Mouse (Mus musculus) embryonic facial prominence, embryonic 11.5 days (tissue): Measurements from ENCODE around the gene Zfyve19. TPM values are rescaled to one million over a fixed set of nuclear protein-coding genes. Genes with fewer than 3 reads are reported as not detected.

Source experiments
- ATAC-seq: fragments of 200-750 bp; cut with Nextera tagmentation; replicated peaks from 2 replicates; pipeline ENCODE4 v1.8.0; 2017; ENCODE audit warnings: low read depth; ENCODE audit not compliant: insufficient number of reproducible peaks, low FRiP score, low TSS enrichment
- DNase-seq: peaks from one replicate; pipeline ENCODE4 v3.0.0-alpha.2; 2015; ENCODE audit warnings: low spot score
- H3K27ac ChIP-seq: fragments of 300-500 bp; sonication (generic); replicated peaks from 2 replicates; pipeline ENCODE4 v1.5.1; 2014; ENCODE audit warnings: mild to moderate bottlenecking, low read depth, low read length, control low read depth
- H3K27me3 ChIP-seq: fragments of 300-500 bp; sonication (generic); 2 replicates; pipeline ENCODE4 v1.6.1; 2014; ENCODE audit warnings: mild to moderate bottlenecking, low read length, moderate library complexity, mixed read lengths; ENCODE audit not compliant: control insufficient read depth, insufficient read depth
- H3K36me3 ChIP-seq: fragments of 300-500 bp; sonication (generic); replicated peaks from 2 replicates; pipeline ENCODE4 v1.6.1; 2014; ENCODE audit warnings: low read depth, mild to moderate bottlenecking, low read length, moderate library complexity, mixed read lengths; ENCODE audit not compliant: control insufficient read depth, insufficient read depth
- H3K4me1 ChIP-seq: fragments of 300-500 bp; sonication (generic); 2 replicates; pipeline ENCODE4 v1.6.1; 2014; ENCODE audit warnings: low read length, mixed read lengths; ENCODE audit not compliant: control insufficient read depth, insufficient read depth
- H3K4me2 ChIP-seq: fragments of 300-500 bp; sonication (generic); 2 replicates; pipeline ENCODE4 v1.6.1; 2014; ENCODE audit warnings: low read depth, mild to moderate bottlenecking, control low read depth, low read length, moderate library complexity
- H3K4me3 ChIP-seq: fragments of 300-500 bp; sonication (generic); 2 replicates; pipeline ENCODE4 v1.5.1; 2014; ENCODE audit warnings: low read depth, low read length, control low read depth
- H3K9ac ChIP-seq: fragments of 300-500 bp; sonication (generic); replicated peaks from 2 replicates; pipeline ENCODE4 v1.6.1; 2014; ENCODE audit warnings: mild to moderate bottlenecking, control low read depth, low read length
- H3K9me3 ChIP-seq: fragments of 300-500 bp; sonication (generic); replicated peaks from 2 replicates; pipeline ENCODE4 v1.6.1; 2016; ENCODE audit warnings: mild to moderate bottlenecking, low read length, inconsistent platforms, mixed read lengths; ENCODE audit not compliant: control insufficient read depth
- WGBS: fragments of 180-500 bp; shearing (Covaris S2); extraction: QIAGEN DNeasy Blood & Tissue Kit; methylation state at CpG from one replicate; pipeline ENCODE4 v1.1.7; 2014; 5-methylcytosine and 5-hydroxymethylcytosine counted together
- polyA plus RNA-seq: library from polyadenylated mRNA; unstranded; fragments of >200 nt; fragmentation: Nextera tagmentation; extraction: Ambion mirVana; gene quantifications from 2 replicates; pipeline ENCODE4 v1.2.1, GENCODE M21; 2014

Gene Zfyve19
- polyA plus RNA-seq, 1 experiment from 2014 or later = 44.3 TPM

- peak overlapping the region; percentile 40; the same call in 1 of the 2 replicates for H3K9ac ChIP-seq
- 0 out of 2 replicates have a peak, but pooled peaks cover 5% of the 10 kb centered on the region for H3K4me1 ChIP-seq
- peak overlapping the region; percentile 40 for H3K4me3 ChIP-seq
- 5% methylated on average over 25 of the region's 25 CpGs for WGBS
- H3K36me3 ChIP-seq = no peaks in the 10 kb centered on the region
- no peak overlapping the region for H3K27ac ChIP-seq
- ATAC-seq (no peak; the same call in 1 of the 2 replicates), DNase-seq (no peak)
- no peaks in the 10 kb centered on the region for H3K9me3 ChIP-seq
- H3K4me2 ChIP-seq = peak overlapping the region; percentile 71
- H3K27me3 ChIP-seq = peaks cover 35% of the 10 kb centered on the region
Observed at GRCm38 (mm10) chr2:119236682-119237209, 28.3 kb downstream of the Zfyve19 start.

- Histone ChIP-seq H3K36me3 (no peaks in the 10 kb centered on the region), H3K9ac (peak within 1 kb of the TSS; percentile 40), H3K27ac (no peak within 1 kb of the TSS), H3K4me1 (0 out of 2 replicates have a peak, but pooled peaks cover 5% of the 10 kb centered on the region), H3K9me3 (no peaks in the 10 kb centered on the region), H3K27me3 (peaks cover 35% of the 10 kb centered on the region), H3K4me2 (peak within 1 kb of the TSS; percentile 71), H3K4me3 (peak within 1 kb of the TSS; percentile 40)
- WGBS = 1% methylated on average over 65 of the region's 73 CpGs
- ATAC-seq = peak; percentile 45; the same call in 1 of the 2 replicates
- DNase-seq = peak; percentile 10
Observed at GRCm38 (mm10) chr2:119237210-119237870, 28.9 kb downstream of the Zfyve19 start, which contains the start of gene Spint1. Gene Spint1 (plus strand): TSS chr2:119237362.

GRCm38 (mm10) chr2:119237871-119238220 lies 29.4 kb downstream of the Zfyve19 start:
- under 1% methylated on average over 31 of the region's 31 CpGs for WGBS
- peak overlapping the region; percentile 40 for H3K4me3 ChIP-seq
- peak; percentile 30 for DNase-seq
- H3K9ac ChIP-seq = peak overlapping the region; percentile 40
- H3K4me1 ChIP-seq = 0 out of 2 replicates have a peak, but pooled peaks cover 5% of the 10 kb centered on the region
- no peaks in the 10 kb centered on the region for H3K36me3 ChIP-seq
- peak overlapping the region; percentile 71 for H3K4me2 ChIP-seq
- H3K27ac ChIP-seq = no peak overlapping the region
- ATAC-seq = no peak
- H3K27me3 ChIP-seq = peaks cover 35% of the 10 kb centered on the region
- H3K9me3 ChIP-seq = no peaks in the 10 kb centered on the region

- Histone ChIP-seq H3K27me3 (peaks cover 35% of the 10 kb centered on the region), H3K4me2 (no peak overlapping the region), H3K27ac (no peak overlapping the region), H3K4me1 (0 out of 2 replicates have a peak, but pooled peaks cover 5% of the 10 kb centered on the region), H3K4me3 (no peak overlapping the region), H3K9me3 (no peaks in the 10 kb centered on the region), H3K36me3 (no peaks in the 10 kb centered on the region), H3K9ac (no peak overlapping the region)
- ATAC-seq (no peak), DNase-seq (no peak)
- WGBS = 52% methylated on average over 2 of the region's 2 CpGs
Observed at GRCm38 (mm10) chr2:119238671-119239070, 30.3 kb downstream of the Zfyve19 start.

- Histone ChIP-seq H3K27ac (no peak overlapping the region), H3K9ac (no peak overlapping the region), H3K4me2 (no peak overlapping the region), H3K9me3 (no peaks in the 10 kb centered on the region), H3K27me3 (peaks cover 35% of the 10 kb centered on the region), H3K4me3 (no peak overlapping the region), H3K4me1 (0 out of 2 replicates have a peak, but pooled peaks cover 5% of the 10 kb centered on the region), H3K36me3 (no peaks in the 10 kb centered on the region)
- ATAC-seq = no peak
- WGBS = 69% methylated on average over 4 of the region's 4 CpGs
- no peak for DNase-seq
Observed at GRCm38 (mm10) chr2:119240075-119240818, 31.8 kb downstream of the Zfyve19 start.

GRCm38 (mm10) chr2:119240819-119241186 lies 32.4 kb downstream of the Zfyve19 start:
- no peak overlapping the region for H3K4me2 ChIP-seq
- no peak overlapping the region for H3K27ac ChIP-seq
- H3K4me3 ChIP-seq = no peak overlapping the region
- WGBS = 89% methylated on average over 4 of the region's 4 CpGs
- H3K36me3 ChIP-seq = no peaks in the 10 kb centered on the region
- DNase-seq (no peak), ATAC-seq (no peak)
- no peaks in the 10 kb centered on the region for H3K9me3 ChIP-seq
- H3K27me3 ChIP-seq = peaks cover 35% of the 10 kb centered on the region
- no peak overlapping the region for H3K9ac ChIP-seq
- 0 out of 2 replicates have a peak, but pooled peaks cover 5% of the 10 kb centered on the region for H3K4me1 ChIP-seq

- no peak for ATAC-seq
- H3K4me1 ChIP-seq = 0 out of 2 replicates have a peak, but pooled peaks cover under 1% of the 10 kb centered on the region
- H3K9me3 ChIP-seq = no peaks in the 10 kb centered on the region
- H3K4me3 ChIP-seq = no peak overlapping the region
- H3K9ac ChIP-seq = no peak overlapping the region
- H3K27ac ChIP-seq = no peak overlapping the region
- H3K4me2 ChIP-seq = no peak overlapping the region
- no peaks in the 10 kb centered on the region for H3K36me3 ChIP-seq
- DNase-seq = no peak
- 77% methylated on average over 9 of the region's 9 CpGs for WGBS
- H3K27me3 ChIP-seq = peaks cover 18% of the 10 kb centered on the region
Observed at GRCm38 (mm10) chr2:119242548-119242947, 34.1 kb downstream of the Zfyve19 start.
